In genomic region chr10:84755786-84756203, GRCm38 (mm10) we compare ENCODE assay signal across 9 mouse cellular contexts. TPM values are rescaled to one million over a fixed set of nuclear protein-coding genes. Genes with fewer than 3 reads are reported as not detected.
DNase-seq lines count a peak whose midpoint lies in the region; ATAC-seq and TF ChIP-seq lines count a peak whose summit lies in the region.
"Had no signal": no experiment of that assay in that cellular context is flagged by ENCODE, and none has a peak within 500 bp of the region (broad histone marks: within the 10 kb centered on the region; RNA-seq: fewer than 3 reads in every experiment).

Gene Rfx4 (plus strand): TSS chr10:84756062.

- peak within 1 kb of the TSS; percentile 33 for H3K4me3 ChIP-seq in kidney, embryonic 14.5 days (ENCODE audit: low read length)
- 0 out of 4 replicates have a peak within 1 kb of the TSS, but pooled peaks of 1 of the 2 experiments have one; percentile 8 for H3K4me3 ChIP-seq in liver, embryonic 14.5 days (ENCODE audit: insufficient read depth in 1 of 2, low read depth in 2 of 2, low read length in 2 of 2)

- no peaks in the 10 kb centered on the region for H3K36me3 ChIP-seq in kidney, embryonic 14.5 days (ENCODE audit: control insufficient read depth, insufficient read depth, low read length)
- no peaks in the 10 kb centered on the region for H3K36me3 ChIP-seq in liver, embryonic 14.5 days (replicated peaks; ENCODE audit: control insufficient read depth, insufficient read depth, low read depth)

- TF ChIP-seq POLR2A in brain, embryonic 14.5 days (IDR thresholded peaks at IDR 0.05; ENCODE audit: borderline replicate concordance, extremely low read depth, insufficient read depth, insufficient read length, poor library complexity, severe bottlenecking) = peak; percentile 24; the same call in 1 of the 2 replicates

- under 1% methylated on average over 24 of the region's 24 CpGs for WGBS in kidney, embryonic 14.5 days
- WGBS in liver, embryonic 14.5 days (ENCODE audit: insufficient replicate concordance) = 2% methylated on average over 24 of the region's 24 CpGs

- TF ChIP-seq CTCF in brain, embryonic 14.5 days (IDR thresholded peaks at IDR 0.05; ENCODE audit: borderline replicate concordance, extremely low read depth, insufficient read depth, insufficient read length) = no peak
- no peak for TF ChIP-seq CTCF in liver, embryonic 14.5 days (IDR thresholded peaks at IDR 0.05; ENCODE audit: low read depth)

- H3K4me1 ChIP-seq in kidney, embryonic 14.5 days (ENCODE audit: control insufficient read depth, insufficient read depth, low read length) = peaks cover 26% of the 10 kb centered on the region
- no peaks in the 10 kb centered on the region for H3K4me1 ChIP-seq in liver, embryonic 14.5 days (replicated peaks; ENCODE audit: control insufficient read depth in 2 of 2, insufficient read depth in 2 of 2, low read length in 1 of 2)

- H3K27me3 ChIP-seq in kidney, embryonic 14.5 days (ENCODE audit: control insufficient read depth, insufficient read depth, low read length) = peaks cover 82% of the 10 kb centered on the region
- peaks cover 81% of the 10 kb centered on the region for H3K27me3 ChIP-seq in liver, embryonic 14.5 days (ENCODE audit: control insufficient read depth, insufficient read depth, low read length)

- no peak for TF ChIP-seq EP300 in liver, embryonic 14.5 days (IDR thresholded peaks at IDR 0.05; ENCODE audit: low read depth)

- no peak within 1 kb of the TSS; the same call in 1 of the 2 replicates for H3K9ac ChIP-seq in kidney, embryonic 14.5 days (ENCODE audit: low read depth, low read length)
- H3K9ac ChIP-seq in liver, embryonic 14.5 days (replicated peaks) = no peak within 1 kb of the TSS

- H3K27ac ChIP-seq in kidney, embryonic 14.5 days (ENCODE audit: low read depth, low read length) = no peak within 1 kb of the TSS
- H3K27ac ChIP-seq in liver, embryonic 14.5 days = no peak within 1 kb of the TSS

- no peaks in the 10 kb centered on the region for H3K9me3 ChIP-seq in kidney, embryonic 14.5 days (ENCODE audit: control insufficient read depth, low read length)
- H3K9me3 ChIP-seq in liver, embryonic 14.5 days (ENCODE audit: control insufficient read depth, low read length) = no peaks in the 10 kb centered on the region

- ATAC-seq in kidney, embryonic 14.5 days (ENCODE audit: low FRiP score, low TSS enrichment) = no peak
- no peak for ATAC-seq in liver, embryonic 14.5 days (ENCODE audit: insufficient read depth)

- H3K4me2 ChIP-seq in kidney, embryonic 14.5 days (replicated peaks; ENCODE audit: low read depth, low read length) = peak within 1 kb of the TSS; percentile 38
- peak within 1 kb of the TSS; percentile 31; the same call in 1 of the 2 replicates for H3K4me2 ChIP-seq in liver, embryonic 14.5 days (ENCODE audit: low read depth)

- DNase-seq in kidney, adult 8-10 months = no peak
- DNase-seq in brain, embryonic 14.5 days (ENCODE audit: low read depth) = peak; percentile 95
- peak; percentile 26 to 40 for DNase-seq in frontal cortex, postnatal 36 days (ENCODE audit: low spot score in 2 of 2)
- no peak for DNase-seq in liver, embryonic 14.5 days (ENCODE audit: low read depth in 3 of 3, low spot score in 3 of 3)
- DNase-seq in thymus, postnatal 4 days = no peak
- no peak for DNase-seq in urinary bladder, postnatal 25 days (ENCODE audit: low spot score)
- no peak for DNase-seq in cerebellum, postnatal 14 days

RNA-seq across cellular contexts. Expression of gene Rfx4, which starts in this region (rescaled TPM):
- polyA plus RNA-seq in kidney, embryonic 14.5 days (2014; fragmentation: Nextera tagmentation; extraction: Ambion mirVana) = 0.17 and 0.19 TPM in 2 replicates
- polyA plus RNA-seq in brain, embryonic 14.5 days (2012; rRNA removed) = 20.4 and 27.9 TPM in 2 replicates
- 0.04 TPM in 1 of 2 replicates, not detected in the other for polyA plus RNA-seq in liver, embryonic 14.5 days (2012; rRNA removed)
- not detected in 2 replicates for polyA plus RNA-seq in liver, embryonic 14.5 days (2014; fragmentation: Nextera tagmentation; extraction: Ambion mirVana)
- polyA plus RNA-seq: large intestine, adult 2 months had no signal

Comparison
In these comparisons a context has a peak if more than half of its experiments do, and no peak if none do; other contexts are left out.
1. RNA of gene Rfx4 (polyA plus RNA-seq): 20.4 to 27.9 TPM in brain, embryonic 14.5 days; 0.17 to 0.19 TPM in kidney, embryonic 14.5 days and 0.04 TPM in liver, embryonic 14.5 days; every median in the first group is over 10 times any median in the second.
2. DNase-seq: peak in brain, embryonic 14.5 days (single experiment) and frontal cortex, postnatal 36 days (2 of 2); none in kidney, adult 8-10 months (0 of 2), liver, embryonic 14.5 days (0 of 3), thymus, postnatal 4 days (single experiment), urinary bladder, postnatal 25 days (single experiment) and cerebellum, postnatal 14 days (0 of 2).